Mouse (Mus musculus) midbrain, embryonic 12.5 days (tissue): ENCODE measurements around the gene Ccdc93. TPM values are rescaled to one million over a fixed set of nuclear protein-coding genes. Genes with fewer than 3 reads are reported as not detected.

Source experiments
- ATAC-seq: fragments of 200-750 bp; cut with Nextera tagmentation; 2 replicates; pipeline ENCODE4 v1.8.0; 2017; ENCODE audit warnings: low read depth, moderate TSS enrichment, moderate library complexity; ENCODE audit not compliant: low FRiP score
- H3K27ac ChIP-seq: fragments of 300-500 bp; sonication (generic); replicated peaks from 2 replicates; pipeline ENCODE4 v1.5.1; 2016; ENCODE audit warnings: mild to moderate bottlenecking
- H3K27me3 ChIP-seq: fragments of 300-500 bp; sonication (generic); 2 replicates; pipeline ENCODE4 v1.6.1; 2016; ENCODE audit warnings: mild to moderate bottlenecking
- H3K36me3 ChIP-seq: fragments of 300-500 bp; sonication (generic); 2 replicates; pipeline ENCODE4 v1.6.1; 2016
- H3K4me1 ChIP-seq: fragments of 300-500 bp; sonication (generic); 2 replicates; pipeline ENCODE4 v1.6.1; 2016
- H3K4me2 ChIP-seq: fragments of 300-500 bp; sonication (generic); replicated peaks from 2 replicates; pipeline ENCODE4 v1.6.1; 2016; ENCODE audit warnings: mild to moderate bottlenecking, moderate library complexity
- H3K4me3 ChIP-seq: fragments of 300-500 bp; sonication (generic); 2 replicates; pipeline ENCODE4 v1.5.1; 2016; ENCODE audit warnings: mild to moderate bottlenecking
- H3K9ac ChIP-seq: fragments of 300-500 bp; sonication (generic); replicated peaks from 2 replicates; pipeline ENCODE4 v1.6.1; 2016; ENCODE audit warnings: mild to moderate bottlenecking, moderate library complexity
- H3K9me3 ChIP-seq: fragments of 300-500 bp; sonication (generic); 2 replicates; pipeline ENCODE4 v1.6.1; 2016; ENCODE audit warnings: mild to moderate bottlenecking
- WGBS: fragments of 180-500 bp; shearing (Covaris S2); methylation state at CpG from one replicate; pipeline ENCODE4 v1.1.7; 2016; 5-methylcytosine and 5-hydroxymethylcytosine counted together
- polyA plus RNA-seq: library from polyadenylated mRNA; unstranded; fragments of >200 nt; fragmentation: Nextera tagmentation; extraction: Ambion mirVana; gene quantifications from 2 replicates; pipeline ENCODE4 v1.2.1, GENCODE M21; 2016

Ccdc93 gene
- polyA plus RNA-seq, 1 experiment from 2014 or later: 15.1 TPM

DNA sequence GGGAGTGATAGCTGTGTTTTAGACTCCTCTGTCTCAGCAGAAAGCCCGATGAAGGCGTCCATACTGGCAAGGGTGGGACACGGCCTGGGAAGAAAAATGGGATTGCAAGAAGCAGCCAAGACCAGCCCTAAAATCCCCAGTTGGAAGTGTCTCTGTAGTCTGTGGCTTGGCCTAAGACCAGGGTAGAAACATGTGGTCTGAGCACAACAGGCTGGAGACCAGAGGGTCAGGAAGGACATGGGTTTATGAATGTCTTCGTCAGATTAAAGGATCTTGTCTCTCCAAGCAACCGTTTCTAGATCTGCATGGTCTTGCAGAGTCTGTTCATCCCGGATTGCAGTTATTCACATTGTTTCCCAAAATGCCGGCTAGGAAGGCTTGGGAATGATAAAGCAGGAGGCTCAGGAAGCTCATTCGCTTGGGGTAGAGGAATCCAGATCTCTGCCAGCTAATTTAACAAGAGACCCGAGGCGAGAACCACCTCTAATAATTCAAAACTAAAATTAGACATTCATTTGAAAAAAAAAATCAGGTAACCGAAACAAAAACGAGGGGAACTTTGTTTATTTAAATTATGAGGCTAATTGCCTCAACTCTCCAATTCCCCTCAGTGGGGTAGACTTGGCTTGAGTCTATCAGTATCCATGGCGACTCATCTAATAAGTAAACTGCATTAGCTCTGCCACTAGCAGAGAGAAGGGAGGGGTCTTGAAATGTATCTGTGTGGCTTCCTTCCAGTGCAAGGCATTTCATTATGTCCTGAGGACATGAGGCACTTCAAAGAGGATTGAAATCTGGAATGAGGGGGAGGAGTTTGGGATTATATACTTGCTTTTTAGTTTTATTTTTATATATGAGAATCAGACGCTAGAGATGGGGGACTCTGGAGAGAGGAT is 31.6 kb upstream of the Ccdc93 start:
- Histone ChIP-seq H3K9ac (no peak overlapping the region), H3K9me3 (no peaks in the 10 kb centered on the region), H3K4me1 (no peaks in the 10 kb centered on the region), H3K4me3 (no peak overlapping the region), H3K36me3 (no peaks in the 10 kb centered on the region), H3K4me2 (no peak overlapping the region), H3K27ac (no peak overlapping the region), H3K27me3 (no peaks in the 10 kb centered on the region)
- WGBS: 59% methylated on average over 14 of the region's 14 CpGs
- ATAC-seq: 0 out of 2 replicates have a peak, but pooled peaks have one; percentile 75

DNA sequence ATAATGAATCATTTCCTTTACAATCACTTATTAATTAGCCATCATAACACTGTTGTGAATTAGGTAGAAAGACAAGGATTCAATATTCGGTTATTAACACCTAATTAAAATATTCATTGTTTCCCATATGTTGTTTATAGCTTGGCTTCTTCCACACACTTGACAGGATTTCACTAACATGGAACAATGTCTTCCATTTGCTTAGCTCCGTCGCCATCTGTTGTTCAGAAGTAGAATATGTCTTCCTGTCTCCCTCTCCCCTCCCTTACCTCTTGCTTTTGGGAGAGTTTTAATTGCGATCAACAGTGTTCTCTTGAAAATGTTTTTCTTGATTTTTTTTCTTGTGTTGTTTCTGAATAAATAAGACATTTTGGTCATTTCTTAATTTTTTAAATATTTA is 30.6 kb upstream of the Ccdc93 start:
- no peaks in the 10 kb centered on the region for H3K27me3 ChIP-seq
- 27% methylated on average over 4 of the region's 4 CpGs for WGBS
- peak; percentile 59; the same call in 1 of the 2 replicates for ATAC-seq
- H3K9ac ChIP-seq: no peak overlapping the region
- H3K4me1 ChIP-seq: no peaks in the 10 kb centered on the region
- no peak overlapping the region for H3K27ac ChIP-seq
- H3K9me3 ChIP-seq: no peaks in the 10 kb centered on the region
- no peak overlapping the region for H3K4me2 ChIP-seq
- no peaks in the 10 kb centered on the region for H3K36me3 ChIP-seq
- H3K4me3 ChIP-seq: no peak overlapping the region

DNA sequence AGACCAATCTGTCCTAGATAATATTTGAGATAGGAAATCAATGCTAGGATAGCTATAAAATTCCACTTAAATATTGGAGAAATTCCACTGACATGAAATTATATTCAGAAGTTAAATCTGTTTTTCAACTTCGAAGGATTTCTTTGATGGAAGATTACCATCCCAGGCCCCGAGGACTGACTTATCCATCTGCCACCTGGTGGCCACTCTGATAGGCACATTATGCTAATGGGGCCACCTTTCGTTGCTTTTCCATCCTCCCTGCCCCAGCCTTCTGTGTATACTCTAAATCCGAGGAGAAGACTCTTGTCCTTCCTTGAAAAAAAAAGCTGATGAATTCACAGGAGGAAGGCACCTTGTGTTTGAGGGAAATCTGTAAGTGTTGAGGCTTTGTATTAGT is 11.8 kb upstream of the Ccdc93 start:
- no peaks in the 10 kb centered on the region for H3K36me3 ChIP-seq
- H3K9ac ChIP-seq: no peak overlapping the region
- no peak overlapping the region for H3K27ac ChIP-seq
- 36% methylated on average over 4 of the region's 4 CpGs for WGBS
- no peak overlapping the region for H3K4me3 ChIP-seq
- no peaks in the 10 kb centered on the region for H3K27me3 ChIP-seq
- H3K9me3 ChIP-seq: no peaks in the 10 kb centered on the region
- H3K4me1 ChIP-seq: no peaks in the 10 kb centered on the region
- no peak for ATAC-seq
- H3K4me2 ChIP-seq: no peak overlapping the region

DNA sequence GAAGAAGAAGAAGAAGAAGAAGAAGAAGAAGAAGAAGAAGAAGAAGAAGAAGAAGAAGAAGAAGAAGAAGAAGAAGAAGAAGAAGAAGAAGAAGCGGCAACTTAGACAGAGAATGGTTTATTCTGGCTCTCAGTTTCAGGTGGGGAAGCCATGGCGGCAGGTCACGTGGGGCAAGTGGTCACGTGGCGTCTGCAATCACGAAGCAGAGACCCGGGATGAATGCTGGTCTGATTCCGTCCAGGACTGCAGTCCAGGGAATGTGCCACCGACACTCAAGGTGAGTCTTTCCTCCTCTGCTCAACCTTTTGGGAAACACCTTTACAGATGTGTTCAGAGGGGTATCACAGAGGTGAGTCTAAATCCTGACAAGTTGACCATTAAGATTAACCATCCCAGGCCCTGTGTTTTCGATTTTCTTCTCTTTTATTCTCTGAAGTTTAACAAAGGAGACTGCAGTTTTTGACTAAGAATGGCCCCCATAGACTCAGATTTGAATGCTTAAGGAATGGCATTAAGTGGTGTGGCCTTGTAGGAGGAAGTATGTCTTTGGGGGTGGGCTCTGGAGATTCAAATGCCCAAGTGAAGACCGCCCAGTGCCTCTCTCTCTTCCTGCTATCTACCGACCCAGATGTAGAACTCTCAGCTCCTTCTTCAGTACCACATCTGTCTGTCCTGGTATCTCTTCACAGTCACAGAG is 11.1 kb upstream of the Ccdc93 start:
- Histone ChIP-seq H3K4me1 (no peaks in the 10 kb centered on the region), H3K4me2 (no peak overlapping the region), H3K27ac (no peak overlapping the region), H3K36me3 (no peaks in the 10 kb centered on the region), H3K9me3 (no peaks in the 10 kb centered on the region), H3K27me3 (no peaks in the 10 kb centered on the region), H3K9ac (no peak overlapping the region), H3K4me3 (no peak overlapping the region)
- no peak for ATAC-seq
- 85% methylated on average over 12 of the region's 12 CpGs for WGBS

DNA sequence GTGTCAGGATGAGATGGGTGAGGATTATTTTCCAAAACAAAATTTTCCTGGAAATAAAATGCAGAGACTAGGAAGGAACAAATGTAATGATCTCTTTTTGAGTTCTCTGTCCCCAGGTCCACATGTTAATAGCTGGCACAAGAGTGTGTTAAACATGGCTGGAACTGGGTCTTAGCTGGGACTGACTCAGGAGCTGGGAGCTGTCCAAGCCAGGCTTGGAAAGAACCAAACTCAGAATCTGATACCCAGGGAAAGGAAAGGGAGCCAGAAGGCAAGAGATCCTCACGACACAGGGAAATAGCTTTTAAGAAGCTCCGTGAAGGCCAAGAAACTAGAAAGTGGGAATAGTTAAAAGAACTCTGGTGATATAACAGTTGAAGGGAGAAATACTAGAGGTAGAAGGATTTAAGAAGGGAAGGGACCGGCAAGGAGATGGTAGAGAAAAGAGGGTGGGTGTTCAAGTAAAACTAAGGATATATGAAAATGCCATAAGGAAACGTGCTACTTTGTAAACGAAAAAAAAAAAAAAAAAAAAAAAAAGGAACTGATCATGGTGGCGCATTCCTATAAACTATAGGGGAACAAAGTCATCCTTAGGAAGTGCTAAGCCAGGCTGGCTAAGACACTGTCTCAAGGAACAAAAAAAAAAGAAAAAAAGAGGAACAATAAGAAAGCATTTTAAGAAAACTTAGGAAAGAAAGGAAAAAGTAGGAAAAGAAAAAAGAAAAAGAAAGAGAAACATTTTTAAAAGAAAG is 489 bp upstream of the Ccdc93 start:
- no peaks in the 10 kb centered on the region for H3K27me3 ChIP-seq
- peaks cover 22% of the 10 kb centered on the region for H3K4me1 ChIP-seq
- WGBS: 21% methylated on average over 6 of the region's 6 CpGs
- peak overlapping the region; percentile 97 for H3K4me2 ChIP-seq
- no peak overlapping the region for H3K27ac ChIP-seq
- peak overlapping the region; percentile 82; the same call in 1 of the 2 replicates for H3K4me3 ChIP-seq
- H3K9me3 ChIP-seq: no peaks in the 10 kb centered on the region
- no peaks in the 10 kb centered on the region for H3K36me3 ChIP-seq
- no peak for ATAC-seq
- H3K9ac ChIP-seq: no peak overlapping the region

DNA sequence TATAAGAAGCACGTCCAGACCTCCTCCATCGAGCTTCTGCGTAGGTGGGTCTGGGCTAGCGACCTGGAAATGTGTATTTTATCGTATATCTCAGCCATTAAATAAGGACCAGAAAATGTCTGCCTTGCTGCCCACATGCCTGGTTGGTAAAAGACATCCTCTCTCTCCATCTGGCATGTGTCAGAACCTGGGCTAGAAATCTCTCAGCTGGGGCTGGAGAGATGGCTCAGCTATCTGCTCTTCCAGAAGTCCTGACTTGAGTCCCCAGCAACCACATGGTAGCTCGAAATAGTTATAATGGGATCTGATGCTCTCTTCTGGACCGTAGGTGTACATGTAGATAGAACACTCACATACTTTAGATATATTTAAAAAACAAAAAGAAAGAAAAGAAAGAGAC is 5.1 kb downstream of the Ccdc93 start:
- H3K4me3 ChIP-seq: no peak overlapping the region
- no peak overlapping the region for H3K27ac ChIP-seq
- no peaks in the 10 kb centered on the region for H3K9me3 ChIP-seq
- peaks cover 27% of the 10 kb centered on the region for H3K36me3 ChIP-seq
- no peak overlapping the region for H3K4me2 ChIP-seq
- ATAC-seq: no peak
- no peak overlapping the region for H3K9ac ChIP-seq
- peaks cover 14% of the 10 kb centered on the region for H3K4me1 ChIP-seq
- WGBS: 96% methylated on average over 7 of the region's 7 CpGs
- H3K27me3 ChIP-seq: no peaks in the 10 kb centered on the region

DNA sequence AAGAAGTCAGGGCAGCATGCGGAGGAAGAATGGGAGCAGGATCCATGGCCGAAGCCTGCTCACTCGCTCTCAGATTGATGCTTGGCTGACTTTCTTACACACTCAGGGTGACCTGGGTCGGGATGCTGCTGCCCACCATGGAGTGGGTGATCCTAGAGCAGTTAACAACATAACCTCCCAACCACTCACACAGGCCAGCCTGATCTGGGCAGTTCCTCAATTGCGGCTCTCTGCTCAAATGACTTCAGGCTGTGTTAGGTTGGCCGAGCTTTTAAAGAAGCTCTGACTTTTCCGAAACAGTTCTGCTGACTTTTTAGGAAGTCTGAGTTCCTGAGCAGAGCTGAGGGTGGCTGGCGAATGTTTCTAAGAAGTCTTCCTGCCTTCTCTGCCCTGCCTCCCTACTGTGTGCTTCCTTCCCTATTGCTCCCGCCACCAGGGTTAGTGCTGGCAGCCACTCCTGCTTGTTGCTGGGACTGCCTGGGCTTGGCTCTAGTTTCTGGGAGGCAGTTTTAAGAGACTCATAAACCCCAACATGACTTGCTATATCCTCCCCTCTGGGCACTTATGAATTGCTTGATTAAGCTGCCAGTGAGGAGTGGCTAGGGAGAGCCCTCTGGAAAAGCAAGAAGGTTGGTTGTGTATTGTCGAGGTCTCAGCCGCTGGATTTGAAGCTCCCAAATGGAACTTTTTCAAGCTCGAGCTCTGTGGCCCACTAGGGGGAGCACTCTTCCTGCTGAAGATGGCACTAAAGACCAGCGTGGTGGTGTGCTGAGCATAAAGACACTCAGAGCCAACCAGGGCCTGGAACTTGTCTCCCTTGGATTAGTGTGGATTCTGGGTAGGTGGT is 9.9 kb downstream of the Ccdc93 start:
- Histone ChIP-seq H3K9ac (no peak overlapping the region), H3K9me3 (no peaks in the 10 kb centered on the region), H3K4me2 (no peak overlapping the region), H3K4me3 (no peak overlapping the region), H3K27me3 (no peaks in the 10 kb centered on the region), H3K4me1 (no peaks in the 10 kb centered on the region), H3K27ac (no peak overlapping the region), H3K36me3 (peaks cover 59% of the 10 kb centered on the region)
- ATAC-seq: peak; percentile 69
- 65% methylated on average over 13 of the region's 13 CpGs for WGBS

DNA sequence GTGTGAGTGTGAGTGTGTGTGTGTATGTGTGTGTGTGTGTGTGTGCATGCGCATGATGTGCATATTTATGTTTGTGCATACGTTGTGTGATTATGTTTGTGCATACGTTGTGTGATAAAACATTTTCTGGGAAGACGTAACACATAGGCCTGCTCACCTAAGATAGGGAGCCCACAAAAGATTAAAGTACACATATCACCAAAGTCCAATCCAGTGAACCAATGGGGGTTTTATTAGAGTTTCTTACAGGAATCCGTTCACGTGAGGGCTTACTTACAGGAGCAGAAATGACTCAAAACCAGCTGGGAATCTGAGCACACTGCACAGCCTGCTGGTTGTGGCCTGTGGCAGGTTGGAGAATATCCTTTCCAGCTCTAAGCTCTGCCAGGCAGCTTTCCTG is 13.3 kb downstream of the Ccdc93 start:
- H3K27me3 ChIP-seq: no peaks in the 10 kb centered on the region
- H3K36me3 ChIP-seq: peaks cover 64% of the 10 kb centered on the region
- no peaks in the 10 kb centered on the region for H3K4me1 ChIP-seq
- H3K4me3 ChIP-seq: no peak overlapping the region
- no peak overlapping the region for H3K9ac ChIP-seq
- H3K4me2 ChIP-seq: no peak overlapping the region
- ATAC-seq: no peak
- WGBS: 97% methylated on average over 6 of the region's 6 CpGs
- H3K27ac ChIP-seq: no peak overlapping the region
- no peaks in the 10 kb centered on the region for H3K9me3 ChIP-seq

DNA sequence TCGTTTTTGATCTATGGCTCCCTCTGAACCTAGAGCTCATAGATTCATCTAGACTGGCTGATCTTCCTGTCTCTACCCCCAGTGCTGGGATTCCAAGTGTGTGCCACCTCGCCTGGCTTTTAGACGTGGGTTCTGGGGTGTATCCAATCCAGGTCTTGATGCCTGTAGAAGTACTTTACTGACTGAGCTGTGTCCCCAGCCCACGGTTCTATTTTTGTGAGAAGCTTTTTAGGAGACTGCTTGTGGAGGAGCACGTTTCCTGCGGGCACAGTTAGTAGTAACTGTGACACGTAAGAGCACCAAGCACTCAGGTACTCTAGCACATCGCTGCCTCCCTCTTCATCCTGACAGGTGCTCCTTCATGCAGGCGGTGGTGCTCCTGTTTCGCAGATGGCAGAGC is 16.4 kb downstream of the Ccdc93 start:
- no peak overlapping the region for H3K9ac ChIP-seq
- H3K4me2 ChIP-seq: no peak overlapping the region
- peaks cover 60% of the 10 kb centered on the region for H3K36me3 ChIP-seq
- peaks cover 2% of the 10 kb centered on the region; the same call in 1 of the 2 replicates for H3K4me1 ChIP-seq
- no peak for ATAC-seq
- no peak overlapping the region for H3K27ac ChIP-seq
- no peaks in the 10 kb centered on the region for H3K9me3 ChIP-seq
- 90% methylated on average over 10 of the region's 10 CpGs for WGBS
- H3K27me3 ChIP-seq: no peaks in the 10 kb centered on the region
- H3K4me3 ChIP-seq: no peak overlapping the region

DNA sequence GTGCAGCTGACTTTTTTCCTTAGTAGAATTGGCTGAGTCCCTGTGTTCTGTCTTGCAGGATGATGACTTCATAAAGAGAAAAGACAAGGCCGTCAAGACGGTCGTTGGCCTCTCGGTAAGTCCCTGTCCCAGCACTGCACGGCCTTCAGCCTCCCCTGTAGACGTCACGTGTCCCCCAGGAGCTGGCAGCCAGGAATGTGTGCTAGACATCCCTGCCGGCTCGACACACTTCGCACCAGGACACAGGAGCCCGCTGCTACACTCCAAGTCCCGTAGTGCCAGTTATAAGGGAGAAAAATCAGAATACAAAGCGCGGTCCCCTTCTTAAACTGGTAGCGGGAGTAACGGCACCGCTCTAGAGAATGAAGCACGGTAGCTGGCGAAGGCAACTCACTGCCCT is 17.3 kb downstream of the Ccdc93 start:
- H3K27ac ChIP-seq: no peak overlapping the region
- WGBS: 91% methylated on average over 19 of the region's 19 CpGs

DNA sequence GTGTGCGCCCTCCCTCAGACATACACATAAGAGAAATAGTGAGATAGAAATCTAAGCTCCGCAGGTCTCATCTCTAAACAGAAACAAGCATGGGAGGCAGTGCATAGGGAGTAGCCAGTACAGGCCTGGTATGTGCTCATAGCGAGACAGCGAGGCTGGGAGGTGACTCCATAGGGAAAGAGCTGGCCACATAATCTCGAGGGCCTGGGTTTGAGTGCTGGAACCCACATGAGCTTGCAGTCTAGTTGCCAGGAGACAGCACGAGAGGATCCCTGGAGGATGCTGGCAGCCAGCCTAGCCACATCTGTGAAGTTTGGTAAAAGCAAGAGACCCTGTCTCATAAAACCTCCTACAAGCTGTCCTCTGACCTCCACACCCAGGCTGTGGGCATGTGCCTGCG is 20.2 kb downstream of the Ccdc93 start:
- 81% methylated on average over 7 of the region's 7 CpGs for WGBS
- no peak for ATAC-seq
- no peak overlapping the region for H3K4me2 ChIP-seq

More for the DNA sequence above, 17.3 kb downstream of the Ccdc93 start:
- Histone ChIP-seq H3K4me3 (no peak overlapping the region), H3K27me3 (no peaks in the 10 kb centered on the region), H3K4me2 (no peak overlapping the region), H3K9ac (no peak overlapping the region), H3K9me3 (no peaks in the 10 kb centered on the region), H3K4me1 (peaks cover 8% of the 10 kb centered on the region; the same call in 1 of the 2 replicates), H3K36me3 (peaks cover 51% of the 10 kb centered on the region)
- ATAC-seq: no peak

More for the DNA sequence above, 20.2 kb downstream of the Ccdc93 start:
- no peaks in the 10 kb centered on the region for H3K9me3 ChIP-seq
- no peak overlapping the region for H3K9ac ChIP-seq
- peaks cover 8% of the 10 kb centered on the region; the same call in 1 of the 2 replicates for H3K4me1 ChIP-seq
- no peak overlapping the region for H3K27ac ChIP-seq
- H3K27me3 ChIP-seq: no peaks in the 10 kb centered on the region
- peaks cover 33% of the 10 kb centered on the region for H3K36me3 ChIP-seq
- no peak overlapping the region for H3K4me3 ChIP-seq
